ENCODE assay signal across 13 mouse cellular contexts in the genomic region with DNA sequence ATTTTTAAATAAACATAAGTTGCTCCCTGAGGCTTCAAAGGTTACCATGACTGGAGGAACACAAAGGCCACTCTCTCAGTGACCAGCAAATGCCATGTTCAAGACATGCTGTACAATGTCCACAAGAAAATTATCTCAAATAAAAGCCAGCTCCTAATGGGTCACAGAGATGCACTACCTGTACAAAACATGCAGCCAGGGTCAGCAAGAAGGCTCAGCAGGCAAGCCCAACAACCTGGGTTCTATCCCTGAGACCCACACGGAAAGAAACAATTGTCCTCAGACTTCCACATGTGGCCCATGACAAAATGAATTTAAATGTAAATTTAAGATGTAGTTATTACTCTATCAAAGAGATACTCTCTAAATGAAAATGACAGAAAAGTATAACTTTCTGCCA. TPM values are rescaled to one million over a fixed set of nuclear protein-coding genes. Genes with fewer than 3 reads are reported as not detected.
A peak's percentile ranks its signal among the peaks of the same experiment; 100 is the strongest.
DNase-seq lines count a peak whose midpoint lies in the region; ATAC-seq lines count a peak whose summit lies in the region.
"Had no signal": no experiment of that assay in that cellular context is flagged by ENCODE, and none has a peak within 500 bp of the region (broad histone marks: within the 10 kb centered on the region; RNA-seq: fewer than 3 reads in every experiment).

No protein-coding gene starts in this region.

- H3K27ac ChIP-seq in heart, embryonic 15.5 days, result 0 out of 2 replicates have a peak overlapping the region, but pooled peaks have one; percentile 9
- H3K27ac ChIP-seq in intestine, embryonic 14.5 days (ENCODE audit: low read depth), result peak overlapping the region; percentile 44
- peak overlapping the region; percentile 79 for H3K27ac ChIP-seq in liver, embryonic 12.5 days
- peak overlapping the region; percentile 6 for H3K27ac ChIP-seq in stomach, embryonic 14.5 days (ENCODE audit: low read length)
- H3K27ac ChIP-seq in hindbrain, embryonic 14.5 days, result no peak overlapping the region
- H3K27ac ChIP-seq: limb, embryonic 15.5 days had no signal

- H3K4me2 ChIP-seq in heart, embryonic 15.5 days, result no peak overlapping the region
- H3K4me2 ChIP-seq in intestine, embryonic 14.5 days (ENCODE audit: low read length), result peak overlapping the region; percentile 29
- H3K4me2 ChIP-seq in liver, embryonic 12.5 days, result peak overlapping the region; percentile 55
- H3K4me2 ChIP-seq in stomach, embryonic 14.5 days (replicated peaks; ENCODE audit: low read depth, low read length), result no peak overlapping the region; the same call in 1 of the 2 replicates
- no peak overlapping the region for H3K4me2 ChIP-seq in hindbrain, embryonic 14.5 days (replicated peaks)
- H3K4me2 ChIP-seq: limb, embryonic 15.5 days had no signal

- DNase-seq in heart, postnatal 36 days, result no peak
- no peak for DNase-seq in intestine, embryonic 14.5 days (ENCODE audit: low spot score)
- no peak for DNase-seq in hindbrain, embryonic 14.5 days (ENCODE audit: low spot score)
- DNase-seq in adrenal gland, postnatal 36 days, result no peak
- DNase-seq: adrenal gland, adult 8-10 months; cerebellum, adult 8-10 months; thymus, adult 18-20 months had no signal

- H3K4me3 ChIP-seq in heart, embryonic 15.5 days, result no peak overlapping the region
- no peak overlapping the region for H3K4me3 ChIP-seq in intestine, embryonic 14.5 days (ENCODE audit: low read depth, low read length)
- peak overlapping the region; percentile 22; the same call in 1 of the 2 replicates for H3K4me3 ChIP-seq in liver, embryonic 12.5 days
- H3K4me3 ChIP-seq in stomach, embryonic 14.5 days (ENCODE audit: low read depth, low read length), result no peak overlapping the region
- no peak overlapping the region for H3K4me3 ChIP-seq in hindbrain, embryonic 14.5 days (replicated peaks; ENCODE audit: low read length)
- H3K4me3 ChIP-seq: limb, embryonic 15.5 days had no signal

- H3K9me3 ChIP-seq in heart, embryonic 15.5 days (replicated peaks), result no peaks in the 10 kb centered on the region
- H3K9me3 ChIP-seq in intestine, embryonic 14.5 days (ENCODE audit: control insufficient read depth, low read length), result no peaks in the 10 kb centered on the region
- no peaks in the 10 kb centered on the region for H3K9me3 ChIP-seq in liver, embryonic 12.5 days (replicated peaks)
- no peaks in the 10 kb centered on the region for H3K9me3 ChIP-seq in stomach, embryonic 14.5 days (ENCODE audit: control insufficient read depth, low read depth, low read length)
- no peaks in the 10 kb centered on the region for H3K9me3 ChIP-seq in hindbrain, embryonic 14.5 days (ENCODE audit: control insufficient read depth, low read length)
- H3K9me3 ChIP-seq: limb, embryonic 15.5 days had no signal

- WGBS in heart, embryonic 15.5 days, result 77% methylated on average over 1 of the region's 1 CpGs
- whole genome bisulfite sequencing in intestine, embryonic 14.5 days, result 68% methylated on average over 1 of the region's 1 CpGs
- WGBS in liver, embryonic 12.5 days (ENCODE audit: insufficient replicate concordance), result 77% methylated on average over 1 of the region's 1 CpGs
- WGBS in stomach, embryonic 14.5 days, result 64% methylated on average over 1 of the region's 1 CpGs
- WGBS in hindbrain, embryonic 14.5 days, result 76% methylated on average over 1 of the region's 1 CpGs

- H3K9ac ChIP-seq in heart, embryonic 15.5 days, result no peak overlapping the region
- no peak overlapping the region for H3K9ac ChIP-seq in intestine, embryonic 14.5 days (ENCODE audit: low read length)
- H3K9ac ChIP-seq in liver, embryonic 12.5 days, result peak overlapping the region; percentile 57; the same call in 1 of the 2 replicates
- no peak overlapping the region for H3K9ac ChIP-seq in stomach, embryonic 14.5 days (replicated peaks; ENCODE audit: low read depth, low read length)
- no peak overlapping the region for H3K9ac ChIP-seq in hindbrain, embryonic 14.5 days
- H3K9ac ChIP-seq: limb, embryonic 15.5 days had no signal

- ATAC-seq in heart, embryonic 15.5 days (replicated peaks; ENCODE audit: insufficient number of reproducible peaks, insufficient read depth, low FRiP score, low read depth), result no peak
- no peak for ATAC-seq in intestine, embryonic 14.5 days (replicated peaks; ENCODE audit: low FRiP score, low TSS enrichment, low read depth)
- no peak for ATAC-seq in liver, embryonic 12.5 days
- no peak for ATAC-seq in stomach, embryonic 14.5 days (ENCODE audit: insufficient number of reproducible peaks, insufficient read depth, low FRiP score, low read depth)
- ATAC-seq in hindbrain, embryonic 14.5 days (ENCODE audit: low FRiP score), result no peak
- ATAC-seq: forebrain, embryonic 14.5 days; midbrain, embryonic 16.5 days had no signal

- H3K4me1 ChIP-seq in heart, embryonic 15.5 days (replicated peaks), result peaks cover 48% of the 10 kb centered on the region
- H3K4me1 ChIP-seq in intestine, embryonic 14.5 days (replicated peaks; ENCODE audit: control insufficient read depth, insufficient read depth, low read length), result peaks cover 38% of the 10 kb centered on the region
- H3K4me1 ChIP-seq in liver, embryonic 12.5 days, result peaks cover 76% of the 10 kb centered on the region
- H3K4me1 ChIP-seq in stomach, embryonic 14.5 days (ENCODE audit: control insufficient read depth, insufficient read depth, low read length), result peaks cover 23% of the 10 kb centered on the region
- peaks cover 30% of the 10 kb centered on the region for H3K4me1 ChIP-seq in hindbrain, embryonic 14.5 days (replicated peaks; ENCODE audit: control insufficient read depth, insufficient read depth, low read length)

- H3K27me3 ChIP-seq in heart, embryonic 15.5 days, result no peaks in the 10 kb centered on the region
- no peaks in the 10 kb centered on the region for H3K27me3 ChIP-seq in intestine, embryonic 14.5 days (replicated peaks; ENCODE audit: control insufficient read depth, insufficient read depth, low read length)
- no peaks in the 10 kb centered on the region for H3K27me3 ChIP-seq in liver, embryonic 12.5 days (replicated peaks)
- no peaks in the 10 kb centered on the region for H3K27me3 ChIP-seq in stomach, embryonic 14.5 days (ENCODE audit: control insufficient read depth, insufficient read depth, low read length)
- H3K27me3 ChIP-seq in hindbrain, embryonic 14.5 days (ENCODE audit: control insufficient read depth, insufficient read depth, low read length), result no peaks in the 10 kb centered on the region
- H3K27me3 ChIP-seq: limb, embryonic 15.5 days had no signal

- intact Hi-C loops in heart, postnatal 36 days (cut with DNase I), result loop anchor here (10.0 kb wide), 1 partner anchor 418 kb away; no protein-coding TSS in a partner anchor

- H3K36me3 ChIP-seq in heart, embryonic 15.5 days, result no peaks in the 10 kb centered on the region
- no peaks in the 10 kb centered on the region for H3K36me3 ChIP-seq in intestine, embryonic 14.5 days (ENCODE audit: control insufficient read depth, insufficient read depth, low read length)
- H3K36me3 ChIP-seq in liver, embryonic 12.5 days, result peaks cover 35% of the 10 kb centered on the region
- no peaks in the 10 kb centered on the region; the same call in 1 of the 2 replicates for H3K36me3 ChIP-seq in stomach, embryonic 14.5 days (ENCODE audit: control insufficient read depth, insufficient read depth, low read length)
- no peaks in the 10 kb centered on the region for H3K36me3 ChIP-seq in hindbrain, embryonic 14.5 days (replicated peaks; ENCODE audit: control insufficient read depth, insufficient read depth)
- H3K36me3 ChIP-seq: limb, embryonic 15.5 days had no signal

RNA-seq across cellular contexts. Expression of gene Fam120a, which starts 4.7 kb away (rescaled TPM):
- polyA plus RNA-seq in heart, embryonic 15.5 days (2015; fragmentation: Nextera tagmentation; extraction: Ambion mirVana), result 16.9 and 18.1 TPM in 2 replicates
- total RNA-seq in heart, postnatal 36 days (2021), result 100 to 1,000 TPM; 104 to 116 TPM
- polyA plus RNA-seq in intestine, embryonic 14.5 days (2014; fragmentation: Nextera tagmentation; extraction: Ambion mirVana), result 43.0 and 43.8 TPM in 2 replicates
- 19.5 and 20.1 TPM in 2 replicates for polyA plus RNA-seq in liver, embryonic 12.5 days (2016; fragmentation: Nextera tagmentation; extraction: Ambion mirVana)
- polyA plus RNA-seq in stomach, embryonic 14.5 days (2014; fragmentation: Nextera tagmentation; extraction: Ambion mirVana), result 47.3 and 48.1 TPM in 2 replicates
- 15.3 and 16.6 TPM in 2 replicates for polyA plus RNA-seq in hindbrain, embryonic 14.5 days (2014; fragmentation: Nextera tagmentation; extraction: Ambion mirVana)
- 100 to 1,000 TPM; 182 to 184 TPM for total RNA-seq in adrenal gland, postnatal 36 days (2021)

Comparison
In these comparisons a context has a peak if more than half of its experiments do, and no peak if none do; other contexts are left out.
1. H3K4me2 ChIP-seq: peak in intestine, embryonic 14.5 days (single experiment) and liver, embryonic 12.5 days (single experiment); none in heart, embryonic 15.5 days (single experiment), stomach, embryonic 14.5 days (single experiment) and hindbrain, embryonic 14.5 days (single experiment).